Mouse (Mus musculus): ENCODE measurements at regions not wholly inside any gene's neighbourhood (a gene's known extent, or its start where the extent isn't known, plus 50 kb on each side); places are given as distances from the start of the nearest gene placed in this dataset.

GRCm38 (mm10) chr8:116248398-116248797 is 256.4 kb upstream of the Dynlrb2 start:
- no peak for DNase-seq (ENCODE audit: low read depth, low spot score)
- Histone ChIP-seq H3K36me3 (ENCODE audit: control insufficient read depth, insufficient read depth, low read length, poor library complexity, severe bottlenecking) (no peaks in the 10 kb centered on the region), H3K27me3 (ENCODE audit: control insufficient read depth, insufficient read depth, low read length, poor library complexity, severe bottlenecking) (no peaks in the 10 kb centered on the region)

DNA sequence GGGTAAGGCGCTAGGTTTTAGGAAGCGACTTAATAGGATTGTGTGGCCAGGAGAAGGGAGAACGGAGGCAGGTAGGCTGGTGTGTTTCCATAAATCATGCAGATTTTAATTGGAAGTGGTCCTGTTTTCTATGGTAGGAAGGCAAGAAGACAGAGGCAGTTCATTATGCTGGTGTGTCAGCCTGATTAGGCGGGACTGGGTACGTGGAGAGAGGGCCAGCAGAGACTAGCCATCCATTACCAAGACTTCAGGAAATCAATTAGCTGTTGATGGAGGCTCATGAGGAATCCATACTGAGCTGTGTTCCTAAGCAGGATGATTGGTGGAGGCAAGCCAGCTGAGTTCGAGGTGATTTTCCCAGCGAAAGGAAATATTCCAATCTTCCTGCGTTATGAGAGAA is 261.3 kb upstream of the Dynlrb2 start:
- Histone ChIP-seq H3K36me3 (ENCODE audit: control insufficient read depth, insufficient read depth, low read length, poor library complexity, severe bottlenecking) (no peaks in the 10 kb centered on the region), H3K27me3 (ENCODE audit: control insufficient read depth, insufficient read depth, low read length, poor library complexity, severe bottlenecking) (no peaks in the 10 kb centered on the region)
- DNase-seq (ENCODE audit: low read depth, low spot score): no peak

DNA sequence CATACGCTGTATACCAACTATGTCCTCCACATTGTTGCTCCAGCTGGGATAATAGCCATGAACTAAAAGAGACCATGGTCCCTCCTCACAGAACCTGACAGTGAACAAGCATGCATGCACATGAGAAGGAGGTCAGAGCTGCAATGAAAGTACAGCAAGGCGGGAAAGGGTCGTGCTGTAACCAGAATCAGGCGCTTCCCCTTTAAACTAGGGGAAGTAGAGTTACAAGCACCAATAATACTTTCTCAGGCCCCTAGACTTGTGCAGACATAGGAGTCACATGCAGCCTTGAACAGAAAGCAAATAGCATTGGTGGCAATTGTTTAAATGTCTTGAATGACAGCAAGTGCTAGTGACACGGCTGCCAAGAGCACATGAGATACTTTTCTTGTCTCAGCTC is 261.8 kb upstream of the Dynlrb2 start:
- no peak for DNase-seq (ENCODE audit: low read depth, low spot score)
- Histone ChIP-seq H3K27me3 (ENCODE audit: control insufficient read depth, insufficient read depth, low read length, poor library complexity, severe bottlenecking) (no peaks in the 10 kb centered on the region), H3K36me3 (ENCODE audit: control insufficient read depth, insufficient read depth, low read length, poor library complexity, severe bottlenecking) (no peaks in the 10 kb centered on the region)

DNA sequence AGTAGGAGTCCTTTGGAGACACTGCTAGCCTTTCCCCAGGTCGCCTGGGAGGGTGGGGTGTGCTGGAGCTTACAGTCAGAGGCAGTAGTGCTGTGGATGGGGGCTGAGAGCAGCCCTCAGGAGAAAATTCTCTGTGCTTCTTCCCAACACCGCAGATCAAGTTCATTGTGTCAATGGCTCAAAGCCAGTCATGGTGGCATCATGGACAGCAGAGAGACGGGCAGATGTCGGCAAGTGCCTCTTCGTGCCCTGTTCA is 262.9 kb upstream of the Dynlrb2 start:
- no peaks in the 10 kb centered on the region for H3K27me3 ChIP-seq (ENCODE audit: control insufficient read depth, insufficient read depth, low read length, poor library complexity, severe bottlenecking)
- DNase-seq (ENCODE audit: low read depth, low spot score): no peak
- no peaks in the 10 kb centered on the region for H3K36me3 ChIP-seq (ENCODE audit: control insufficient read depth, insufficient read depth, low read length, poor library complexity, severe bottlenecking)

DNA sequence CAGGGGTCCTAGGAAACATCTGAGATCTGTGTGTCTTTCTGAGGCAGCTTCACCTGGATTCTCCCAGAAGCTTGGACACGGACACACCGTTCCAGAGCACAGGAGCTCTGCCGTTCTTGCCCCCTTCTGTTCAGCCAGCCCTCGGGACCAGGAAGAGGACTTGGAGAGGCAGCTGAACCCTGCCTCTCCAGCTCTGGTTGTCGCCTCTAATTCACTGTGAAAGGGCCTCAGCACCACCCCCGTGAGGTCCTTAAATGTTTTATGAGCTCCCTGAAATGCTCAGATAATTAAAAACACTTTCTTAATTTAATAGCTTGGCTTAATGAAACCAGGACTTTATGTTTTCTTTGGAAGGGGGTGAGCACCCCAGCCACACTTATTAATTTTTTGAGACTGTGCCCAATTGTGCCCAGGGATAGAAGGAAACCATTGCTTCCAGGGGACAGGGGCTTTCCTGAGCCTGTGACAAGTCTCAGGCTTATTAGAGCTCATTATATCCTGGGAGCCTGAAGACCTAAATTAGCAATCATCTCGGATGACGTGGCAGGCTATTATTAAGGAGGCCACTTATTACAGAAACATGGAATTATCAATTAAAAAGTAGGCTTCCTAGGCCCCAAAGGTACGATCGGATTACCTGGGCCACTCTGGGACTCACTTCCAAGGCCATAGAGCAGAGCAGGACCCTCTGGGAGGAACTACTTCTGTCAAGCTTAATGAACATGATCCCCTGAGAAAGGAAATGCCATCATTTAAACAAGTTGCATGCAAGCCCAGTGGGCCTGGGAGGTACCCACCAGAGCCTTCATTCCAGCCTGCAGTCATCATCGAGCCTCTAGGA is 263.4 kb upstream of the Dynlrb2 start:
- no peak for DNase-seq (ENCODE audit: low read depth, low spot score)
- no peaks in the 10 kb centered on the region for H3K36me3 ChIP-seq (ENCODE audit: control insufficient read depth, insufficient read depth, low read length, poor library complexity, severe bottlenecking)
- H3K27me3 ChIP-seq (ENCODE audit: control insufficient read depth, insufficient read depth, low read length, poor library complexity, severe bottlenecking): no peaks in the 10 kb centered on the region

DNA sequence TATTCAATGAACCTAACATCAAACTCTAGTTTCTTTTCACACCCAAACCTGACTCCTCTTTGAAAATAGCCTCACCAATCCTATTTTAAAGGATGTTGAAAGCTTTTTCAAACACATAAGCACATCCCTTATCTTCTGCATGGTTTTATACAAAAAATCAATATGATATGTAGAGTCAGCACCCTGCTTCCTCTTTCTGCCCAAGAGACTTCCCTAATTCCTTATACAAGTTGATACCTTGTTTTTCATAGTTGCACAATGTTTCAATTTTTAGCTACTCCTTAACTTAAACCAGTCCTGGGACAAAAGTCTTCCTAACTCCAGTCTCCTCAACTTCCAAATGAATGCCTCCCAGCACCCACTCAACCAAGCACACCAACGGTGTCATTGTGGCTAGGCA is 266.1 kb upstream of the Dynlrb2 start:
- DNase-seq (ENCODE audit: low read depth, low spot score): no peak
- Histone ChIP-seq H3K27me3 (ENCODE audit: control insufficient read depth, insufficient read depth, low read length, poor library complexity, severe bottlenecking) (no peaks in the 10 kb centered on the region), H3K36me3 (ENCODE audit: control insufficient read depth, insufficient read depth, low read length, poor library complexity, severe bottlenecking) (no peaks in the 10 kb centered on the region)

DNA sequence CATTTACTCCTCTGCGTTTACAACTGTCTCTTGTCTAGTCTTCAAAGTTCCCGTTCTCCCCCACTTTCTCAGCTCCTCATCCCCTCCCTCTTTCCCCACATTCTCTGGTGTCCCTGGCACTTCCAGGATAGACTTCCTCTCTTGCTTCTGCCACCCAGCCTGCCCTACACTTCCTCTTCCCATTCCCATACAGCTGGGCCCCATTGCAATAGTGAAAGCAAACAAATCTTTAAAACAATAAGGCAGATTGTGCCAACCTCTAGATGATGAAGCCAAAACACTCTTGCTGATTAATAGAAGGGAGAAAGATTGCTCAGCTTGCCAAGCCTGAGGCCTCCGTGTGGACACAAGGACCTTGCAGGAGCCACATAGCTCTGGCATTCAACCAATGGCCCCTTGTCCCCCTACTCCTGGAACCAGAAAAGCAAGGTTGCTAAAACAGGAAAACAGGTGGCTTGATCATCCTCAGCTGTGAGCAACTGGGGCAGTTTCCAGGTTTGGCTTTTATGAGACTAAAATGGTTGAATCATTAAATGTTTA is 267.1 kb upstream of the Dynlrb2 start:
- H3K36me3 ChIP-seq (ENCODE audit: control insufficient read depth, insufficient read depth, low read length, poor library complexity, severe bottlenecking): no peaks in the 10 kb centered on the region
- no peak for DNase-seq (ENCODE audit: low read depth, low spot score)

DNA sequence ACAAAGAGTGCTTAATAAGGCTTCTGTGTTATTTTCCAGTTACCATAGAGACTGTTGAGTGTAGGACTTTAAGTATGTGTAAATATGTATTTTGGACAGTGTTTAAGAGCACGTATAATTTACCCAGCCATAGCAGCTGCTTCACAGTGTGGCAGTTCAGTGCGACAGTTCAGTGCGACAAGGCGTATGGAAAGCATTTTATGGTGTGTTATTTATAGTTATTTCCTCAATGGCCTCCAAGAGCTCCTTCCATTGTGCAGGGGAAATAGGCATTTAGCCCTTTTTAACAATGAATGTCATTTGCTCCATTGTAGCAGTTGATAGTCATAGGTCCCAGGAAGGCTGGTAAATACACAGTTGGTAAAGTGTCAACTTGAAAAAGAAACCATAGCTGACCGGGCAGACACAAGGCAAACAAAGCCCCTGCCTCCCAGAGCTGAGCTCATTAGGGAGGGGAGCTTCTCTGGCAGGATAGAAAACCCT is 275.1 kb upstream of the Dynlrb2 start:
- no peaks in the 10 kb centered on the region for H3K27me3 ChIP-seq (ENCODE audit: control insufficient read depth, insufficient read depth, low read length, poor library complexity, severe bottlenecking)

More for the DNA sequence above, 267.1 kb upstream of the Dynlrb2 start:
- no peaks in the 10 kb centered on the region for H3K27me3 ChIP-seq (ENCODE audit: control insufficient read depth, insufficient read depth, low read length, poor library complexity, severe bottlenecking)

GRCm38 (mm10) chr8:116227003-116227402 is 277.8 kb upstream of the Dynlrb2 start:
- H3K27me3 ChIP-seq (ENCODE audit: control insufficient read depth, insufficient read depth, low read length, poor library complexity, severe bottlenecking): no peaks in the 10 kb centered on the region
- no peak for DNase-seq (ENCODE audit: low read depth, low spot score)
- H3K36me3 ChIP-seq (ENCODE audit: control insufficient read depth, insufficient read depth, low read length, poor library complexity, severe bottlenecking): no peaks in the 10 kb centered on the region

More for the DNA sequence above, 275.1 kb upstream of the Dynlrb2 start:
- DNase-seq (ENCODE audit: low read depth, low spot score): no peak
- no peaks in the 10 kb centered on the region for H3K36me3 ChIP-seq (ENCODE audit: control insufficient read depth, insufficient read depth, low read length, poor library complexity, severe bottlenecking)

GRCm38 (mm10) chr8:116223235-116223634 is 281.5 kb upstream of the Dynlrb2 start:
- no peak for DNase-seq (ENCODE audit: low read depth, low spot score)
- no peaks in the 10 kb centered on the region for H3K27me3 ChIP-seq (ENCODE audit: control insufficient read depth, insufficient read depth, low read length, poor library complexity, severe bottlenecking)

DNA sequence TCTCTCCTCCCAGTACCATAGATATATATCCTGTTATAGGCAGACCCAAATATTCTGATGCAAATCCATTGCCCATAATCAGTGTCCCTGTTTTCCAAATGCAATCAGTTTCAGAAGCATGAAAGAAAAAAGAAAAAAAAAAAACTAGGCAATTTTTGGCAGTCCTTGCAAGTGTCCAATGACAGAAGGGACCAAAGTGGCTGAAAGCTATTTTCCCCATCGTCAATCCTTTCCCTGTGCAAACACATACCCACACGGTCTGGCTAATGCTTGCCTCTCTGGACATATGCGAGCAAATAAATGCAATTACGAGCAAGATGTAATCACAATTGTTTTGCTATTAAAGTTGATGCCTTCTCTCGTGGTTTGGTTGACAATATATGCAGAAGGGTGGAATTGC is 288.9 kb upstream of the Dynlrb2 start:
- Histone ChIP-seq H3K36me3 (ENCODE audit: control insufficient read depth, insufficient read depth, low read length, poor library complexity, severe bottlenecking) (no peaks in the 10 kb centered on the region), H3K27me3 (ENCODE audit: control insufficient read depth, insufficient read depth, low read length, poor library complexity, severe bottlenecking) (no peaks in the 10 kb centered on the region)
- no peak for DNase-seq (ENCODE audit: low read depth, low spot score)

More at GRCm38 (mm10) chr8:116223235-116223634, 281.5 kb upstream of the Dynlrb2 start:
- no peaks in the 10 kb centered on the region for H3K36me3 ChIP-seq (ENCODE audit: control insufficient read depth, insufficient read depth, low read length, poor library complexity, severe bottlenecking)

DNA sequence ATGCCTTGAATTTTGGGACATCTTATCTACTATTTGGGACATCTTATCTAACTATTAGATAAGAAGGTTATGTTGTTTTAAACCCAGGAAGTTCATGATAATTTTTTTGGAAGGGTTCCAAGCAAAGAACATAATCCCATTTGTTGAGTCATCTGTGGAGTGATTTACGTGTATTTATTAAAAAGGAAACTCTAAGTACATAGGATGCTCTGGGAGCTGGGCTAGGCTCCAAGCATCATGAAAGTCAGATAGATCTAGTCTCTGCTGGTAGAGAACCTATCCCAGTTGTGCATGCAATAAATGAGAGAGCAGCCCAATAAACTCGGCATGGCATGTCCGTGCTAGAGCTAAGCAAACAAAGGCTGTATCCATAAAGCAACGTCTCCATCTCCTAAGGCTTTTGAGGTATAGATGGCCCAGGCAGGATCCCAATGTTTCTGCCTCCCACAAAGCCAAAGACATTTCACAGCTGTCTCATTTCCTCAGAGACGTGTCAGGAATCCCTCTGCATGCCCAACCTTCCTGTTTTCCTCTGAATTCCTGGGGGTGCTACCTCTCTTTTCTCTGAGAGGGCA is 289.4 kb upstream of the Dynlrb2 start:
- no peak for DNase-seq (ENCODE audit: low read depth, low spot score)
- Histone ChIP-seq H3K36me3 (ENCODE audit: control insufficient read depth, insufficient read depth, low read length, poor library complexity, severe bottlenecking) (no peaks in the 10 kb centered on the region), H3K27me3 (ENCODE audit: control insufficient read depth, insufficient read depth, low read length, poor library complexity, severe bottlenecking) (no peaks in the 10 kb centered on the region)

- H3K36me3 ChIP-seq (ENCODE audit: control insufficient read depth, insufficient read depth, low read length, poor library complexity, severe bottlenecking): no peaks in the 10 kb centered on the region
- H3K27me3 ChIP-seq (ENCODE audit: control insufficient read depth, insufficient read depth, low read length, poor library complexity, severe bottlenecking): no peaks in the 10 kb centered on the region
- no peak for DNase-seq (ENCODE audit: low read depth, low spot score)
These were observed 301.1 kb upstream of the Dynlrb2 start for GRCm38 (mm10) chr8:116203631-116204030.

DNA sequence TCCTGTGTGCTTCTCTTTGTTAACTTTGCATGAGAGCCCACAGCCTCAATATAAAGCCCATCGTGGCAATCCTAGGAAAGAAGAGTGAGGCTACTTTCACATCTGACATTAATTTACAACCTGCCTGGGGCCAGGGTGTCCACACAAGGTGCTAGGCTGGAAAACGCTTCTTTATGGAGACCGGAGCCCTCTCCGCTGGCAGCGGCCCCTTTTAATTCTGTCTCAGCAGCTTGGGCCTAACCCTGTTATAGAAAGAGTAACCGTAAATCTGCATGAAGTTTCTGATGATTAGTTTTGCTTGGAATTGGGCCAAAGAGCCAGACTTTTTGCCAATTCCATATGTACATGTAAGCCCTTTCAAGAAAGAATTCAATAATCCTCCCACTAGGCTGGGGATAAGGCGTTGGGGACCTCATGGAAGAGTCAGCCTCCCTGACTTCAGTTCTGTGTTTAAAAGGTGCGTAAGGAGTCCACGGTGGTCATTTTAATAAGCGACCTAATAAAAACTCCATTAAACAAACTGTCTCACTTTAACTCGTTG is 304.2 kb upstream of the Dynlrb2 start:
- H3K27me3 ChIP-seq (ENCODE audit: control insufficient read depth, insufficient read depth, low read length, poor library complexity, severe bottlenecking): no peaks in the 10 kb centered on the region
- no peaks in the 10 kb centered on the region for H3K36me3 ChIP-seq (ENCODE audit: control insufficient read depth, insufficient read depth, low read length, poor library complexity, severe bottlenecking)
- no peak for DNase-seq (ENCODE audit: low read depth, low spot score)

DNA sequence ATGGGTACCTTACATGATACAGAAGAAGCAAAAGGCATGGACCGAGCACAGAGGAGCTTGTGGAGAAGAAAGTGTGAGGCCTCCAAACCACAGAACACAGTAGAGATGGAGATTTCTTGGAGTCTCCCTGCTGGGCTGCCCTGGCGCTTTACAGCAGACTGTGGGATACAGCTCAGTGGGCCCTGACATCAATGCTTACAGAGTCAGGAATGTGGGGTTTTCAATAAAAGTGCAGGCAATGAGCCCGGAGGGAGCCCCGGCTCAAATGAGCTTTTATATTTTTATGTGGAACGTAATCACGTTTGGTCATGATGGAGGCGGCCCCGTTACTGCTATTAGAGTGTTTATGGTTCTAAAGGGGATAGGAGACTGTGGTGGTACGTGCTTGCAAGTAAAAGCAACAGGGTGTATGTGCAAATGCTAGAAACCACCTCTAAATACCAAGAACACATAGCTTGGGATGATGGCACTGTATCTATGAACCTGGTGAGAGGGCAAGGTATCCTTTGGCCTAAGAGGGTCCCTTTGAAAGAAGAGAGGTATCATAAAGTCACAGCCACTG is 308.1 kb upstream of the Dynlrb2 start:
- DNase-seq (ENCODE audit: low read depth, low spot score): no peak
- no peaks in the 10 kb centered on the region for H3K27me3 ChIP-seq (ENCODE audit: control insufficient read depth, insufficient read depth, low read length, poor library complexity, severe bottlenecking)
- H3K36me3 ChIP-seq (ENCODE audit: control insufficient read depth, insufficient read depth, low read length, poor library complexity, severe bottlenecking): no peaks in the 10 kb centered on the region
